Mouse (Mus musculus) CH12.LX (cell line): ENCODE measurements around the gene Tob1. TPM values are rescaled to one million over a fixed set of nuclear protein-coding genes. Genes with fewer than 3 reads are reported as not detected.

Source experiments
- DNase-seq: peaks from one replicate; pipeline ENCODE4 v3.0.0-alpha.2; 2013; ENCODE audit errors: extremely low read depth
- H3K27ac ChIP-seq: 2 replicates; pipeline ENCODE4 v1.5.1; 2012; ENCODE audit warnings: low read depth, mild to moderate bottlenecking, control low read depth, moderate library complexity; ENCODE audit not compliant: insufficient read depth
- H3K27me3 ChIP-seq: replicated peaks from 2 replicates; pipeline ENCODE3; 2012; ENCODE audit warnings: inconsistent platforms
- H3K36me3 ChIP-seq, 2 experiments: replicated peaks in 1 of 2; 2 replicates each; pipeline versions ENCODE3 to v1.6.1; 2012; ENCODE audit warnings: inconsistent platforms in 1 of 2, low read length in 1 of 2, mild to moderate bottlenecking in 1 of 2, mixed read lengths in 1 of 2, moderate library complexity in 1 of 2; ENCODE audit not compliant: control insufficient read depth in 1 of 2, insufficient read depth in 1 of 2
- H3K4me1 ChIP-seq, 2 experiments: 2 replicates each; pipeline ENCODE4 v1.6.1; 2012; ENCODE audit warnings: inconsistent platforms in 1 of 2, moderate library complexity in 1 of 2; ENCODE audit not compliant: insufficient read depth in 2 of 2, control insufficient read depth in 1 of 2
- H3K4me2 ChIP-seq: 2 replicates; pipeline ENCODE4 v1.6.1; 2012; ENCODE audit warnings: low read depth, mild to moderate bottlenecking, control low read depth; ENCODE audit not compliant: poor library complexity, insufficient read depth, severe bottlenecking
- H3K4me3 ChIP-seq, 3 experiments: fragments of 150-350 bp in 1 of 3; sonication (generic) in 1 of 3; replicated peaks in 1 of 3; 2 replicates each; pipeline versions ENCODE3 to v1.5.1; 2011 to 2012; ENCODE audit warnings: low read depth in 2 of 3, low read length in 2 of 3, mild to moderate bottlenecking in 2 of 3, moderate library complexity in 2 of 3, control low read depth in 1 of 3, improper control_type of control experiment in 1 of 3, inconsistent platforms in 1 of 3, mixed read lengths in 1 of 3; ENCODE audit not compliant: poor library complexity in 1 of 3
- H3K79me2 ChIP-seq: replicated peaks from 2 replicates; pipeline ENCODE4 v1.6.1; 2012; ENCODE audit warnings: mild to moderate bottlenecking, moderate library complexity; ENCODE audit not compliant: control insufficient read depth, poor library complexity, insufficient read depth, severe bottlenecking; ENCODE audit errors: extremely low read depth
- H3K9ac ChIP-seq: 2 replicates; pipeline ENCODE4 v1.6.1; 2012; ENCODE audit warnings: low read depth, mild to moderate bottlenecking, control low read depth, moderate library complexity; ENCODE audit not compliant: insufficient read depth
- H3K9me3 ChIP-seq: replicated peaks from 2 replicates; pipeline ENCODE3; 2012; ENCODE audit warnings: low read length, inconsistent platforms, mixed read lengths
- BHLHE40 ChIP-seq: IDR thresholded peaks from 2 replicates; pipeline ENCODE4 v1.6.1; 2011; ENCODE audit warnings: mild to moderate bottlenecking, low read depth, low read length, improper control_type of control experiment
- CHD1 ChIP-seq: IDR thresholded peaks from 2 replicates; pipeline ENCODE4 v1.6.1; 2012; ENCODE audit warnings: low read depth, low read length, improper control_type of control experiment, inconsistent platforms
- EP300 ChIP-seq: IDR thresholded peaks from 2 replicates; pipeline ENCODE4 v1.6.1; 2011; ENCODE audit warnings: low read length, improper control_type of control experiment
- ETS1 ChIP-seq: conservative IDR thresholded peaks from 2 replicates; pipeline ENCODE4 v1.6.1; 2012; ENCODE audit warnings: low read depth, mild to moderate bottlenecking, inconsistent platforms, low read length, improper control_type of control experiment, moderate library complexity
- GABPA ChIP-seq: IDR thresholded peaks from 2 replicates; pipeline ENCODE4 v1.6.1; 2012; ENCODE audit warnings: low read depth, low read length, improper control_type of control experiment, inconsistent platforms; ENCODE audit not compliant: insufficient replicate concordance
- HCFC1 ChIP-seq: IDR thresholded peaks from 2 replicates; pipeline ENCODE4 v1.6.1; 2012; ENCODE audit warnings: low read depth, mild to moderate bottlenecking, inconsistent platforms, low read length, improper control_type of control experiment
- JUN ChIP-seq: IDR thresholded peaks from 2 replicates; pipeline ENCODE4 v1.6.1; 2011; ENCODE audit warnings: low read depth, mild to moderate bottlenecking, low read length, improper control_type of control experiment, moderate library complexity; ENCODE audit not compliant: insufficient read depth
- JUND ChIP-seq: conservative IDR thresholded peaks from 2 replicates; pipeline ENCODE4 v1.6.1; 2011; ENCODE audit warnings: low read depth, low read length, improper control_type of control experiment
- KAT2A ChIP-seq: IDR thresholded peaks from 2 replicates; pipeline ENCODE4 v1.6.1; 2012; ENCODE audit warnings: low read length, improper control_type of control experiment, inconsistent platforms; ENCODE audit not compliant: insufficient replicate concordance
- MAFK ChIP-seq: IDR thresholded peaks from 2 replicates; pipeline ENCODE4 v1.6.1; 2011; ENCODE audit warnings: low read length, improper control_type of control experiment; ENCODE audit not compliant: insufficient replicate concordance
- MYC ChIP-seq: IDR thresholded peaks from 2 replicates; pipeline ENCODE4 v1.6.1; 2011; ENCODE audit warnings: low read depth, mild to moderate bottlenecking, improper control_type of control experiment, low read length
- NELFE ChIP-seq: IDR thresholded peaks from 2 replicates; pipeline ENCODE4 v1.6.1; 2011; ENCODE audit warnings: low read depth, low read length, improper control_type of control experiment
- POLR2A ChIP-seq: IDR thresholded peaks from 2 replicates; pipeline ENCODE4 v1.6.1; 2011; ENCODE audit warnings: low read depth, mild to moderate bottlenecking, improper control_type of control experiment, low read length
- RAD21 ChIP-seq: IDR thresholded peaks from 2 replicates; pipeline ENCODE4 v1.6.1; 2011; ENCODE audit warnings: low read depth, mild to moderate bottlenecking, low read length, improper control_type of control experiment, moderate library complexity
- SMC3 ChIP-seq: IDR thresholded peaks from 2 replicates; pipeline ENCODE4 v1.6.1; 2011; ENCODE audit warnings: low read depth, low read length, improper control_type of control experiment
- TBP ChIP-seq: conservative IDR thresholded peaks from 2 replicates; pipeline ENCODE4 v1.6.1; 2011; ENCODE audit warnings: low read depth, low read length, improper control_type of control experiment
- TCF12 ChIP-seq: IDR thresholded peaks from 2 replicates; pipeline ENCODE4 v1.6.1; 2014; ENCODE audit warnings: low read depth, mild to moderate bottlenecking, inconsistent platforms, low read length, improper control_type of control experiment
- USF2 ChIP-seq: conservative IDR thresholded peaks from 2 replicates; pipeline ENCODE4 v1.6.1; 2011; ENCODE audit warnings: low read depth, low read length, improper control_type of control experiment
- ZC3H11A ChIP-seq: IDR thresholded peaks from 2 replicates; pipeline ENCODE4 v1.6.1; 2012; ENCODE audit warnings: low read depth, mild to moderate bottlenecking, inconsistent platforms, low read length, improper control_type of control experiment
- ZNF384 ChIP-seq: IDR thresholded peaks from 2 replicates; pipeline ENCODE4 v1.6.1; 2012; ENCODE audit warnings: low read depth, low read length, improper control_type of control experiment, inconsistent platforms
- dilution Hi-C: fragments of 300-500 bp; cut with MboI; formaldehyde crosslinking; loops from 2 replicates; pipeline ENCODE4 v1.14.3; 2020; ENCODE audit warnings: low sequenced_read_pairs; ENCODE audit not compliant: extremely low pct_unique_long_range_greater_than_20kb, extremely low pct_ligation_motif_present
- in situ Hi-C: fragments of 300-500 bp; cut with MboI; formaldehyde crosslinking; loops from 3 replicates; pipeline ENCODE4 v1.14.3; 2019; ENCODE audit warnings: low sequenced_read_pairs, low pct_ligation_motif_present, low pct_unique_long_range_greater_than_20kb, mixed read lengths
- polyA plus RNA-seq: library from polyadenylated mRNA; unstranded; fragments of >175 nt; gene quantifications from 2 replicates; pipeline ENCODE4 v1.2.1, GENCODE M21; 2012; ENCODE audit warnings: low read depth; ENCODE audit not compliant: insufficient read length
- total RNA-seq, 2 experiments: library from RNA; depleted of rRNA; stranded (reverse); fragments of 300-350 nt in 1 of 2; fragments of >200 nt in 1 of 2; gene quantifications; 2 replicates each; pipeline ENCODE4 v1.2.3; 2012 to 2014

The Tob1 gene
- total and polyA plus RNA-seq, 3 experiments: 9.0 to 14.3 (median 10.6) TPM

GRCm38 (mm10) chr11:94196311-94196710, 14.9 kb upstream of the Tob1 start:
- H3K36me3 ChIP-seq: no peaks in the 10 kb centered on the region
- H3K4me2 ChIP-seq: no peak overlapping the region
- dilution Hi-C loops: no loop called here
- no peaks in the 10 kb centered on the region for H3K79me2 ChIP-seq
- H3K9ac ChIP-seq: no peak overlapping the region
- in situ Hi-C loops: no loop called here
- H3K27me3 ChIP-seq: peaks cover 5% of the 10 kb centered on the region
- TF ChIP-seq ETS1: no peak
- no peak for TF ChIP-seq EP300
- TF ChIP-seq KAT2A: no peak
- no peak for TF ChIP-seq GABPA
- TF ChIP-seq MAFK: no peak
- no peak for TF ChIP-seq TBP
- TF ChIP-seq, all 38 proteins: peak for 0
- DNase-seq: no peak
- Histone ChIP-seq H3K4me3 (no peak overlapping the region), H3K27ac (no peak overlapping the region), H3K9me3 (no peaks in the 10 kb centered on the region), H3K4me1 (no peaks in the 10 kb centered on the region)

DNA sequence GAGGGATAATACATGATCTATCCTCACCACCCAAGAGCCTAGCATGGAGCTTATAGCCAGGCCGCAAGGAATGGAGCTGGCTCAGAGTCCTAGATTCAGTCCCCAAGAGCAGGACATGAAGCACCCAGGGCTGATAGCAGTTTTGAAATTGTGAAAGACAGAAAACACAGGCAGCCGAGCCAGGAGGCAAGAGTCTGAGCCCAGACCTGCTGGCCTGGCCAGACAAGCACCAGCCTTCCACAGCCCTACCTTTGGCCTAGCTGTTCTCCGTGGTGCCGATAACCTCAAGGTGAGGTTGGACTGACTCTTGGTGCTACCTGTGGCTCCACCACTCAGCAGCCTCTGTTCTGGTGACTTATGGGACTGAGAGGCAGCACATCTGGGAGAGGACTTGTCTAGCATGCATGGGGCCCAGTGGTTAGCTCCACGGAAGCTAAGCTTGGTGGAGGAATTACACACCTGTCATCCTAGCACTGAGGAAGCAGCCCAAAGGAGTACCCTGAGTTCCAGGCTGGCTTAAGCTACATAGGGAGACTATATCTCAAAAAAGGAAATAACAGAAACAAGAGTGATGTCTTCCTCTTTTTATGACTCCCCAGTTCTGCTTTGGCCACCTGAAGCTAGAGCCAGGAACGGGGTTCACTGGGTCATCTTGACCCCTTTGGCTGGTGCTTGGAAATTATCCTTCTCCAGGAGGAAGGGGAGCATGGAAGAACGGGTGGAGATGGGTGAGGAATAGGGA, 12.7 kb upstream of the Tob1 start:
- peaks cover 5% of the 10 kb centered on the region for H3K27me3 ChIP-seq
- no peak overlapping the region for H3K4me2 ChIP-seq
- H3K36me3 ChIP-seq: no peaks in the 10 kb centered on the region
- H3K9ac ChIP-seq: no peak overlapping the region
- no peak overlapping the region for H3K27ac ChIP-seq
- H3K4me3 ChIP-seq: no peak overlapping the region
- H3K79me2 ChIP-seq: no peaks in the 10 kb centered on the region
- no peaks in the 10 kb centered on the region for H3K9me3 ChIP-seq
- H3K4me1 ChIP-seq: no peaks in the 10 kb centered on the region
- TF ChIP-seq POLR2A (no peak), RAD21 (no peak), CHD1 (no peak), JUN (no peak), HCFC1 (no peak), USF2 (no peak), ZNF384 (no peak), BHLHE40 (no peak), ZC3H11A (no peak), TBP (no peak), EP300 (no peak), MYC (no peak), SMC3 (no peak), JUND (no peak), NELFE (no peak), TCF12 (no peak)
- dilution Hi-C loops: no loop called here
- DNase-seq: no peak
- in situ Hi-C loops: no loop called here
